Mouse (Mus musculus): ENCODE measurements around the gene Apol7b. TPM values are rescaled to one million over a fixed set of nuclear protein-coding genes. Genes with fewer than 3 reads are reported as not detected.

The Apol7b gene
- total and polyA plus RNA-seq, 2 experiments from 2014 or later, result not detected

DNA sequence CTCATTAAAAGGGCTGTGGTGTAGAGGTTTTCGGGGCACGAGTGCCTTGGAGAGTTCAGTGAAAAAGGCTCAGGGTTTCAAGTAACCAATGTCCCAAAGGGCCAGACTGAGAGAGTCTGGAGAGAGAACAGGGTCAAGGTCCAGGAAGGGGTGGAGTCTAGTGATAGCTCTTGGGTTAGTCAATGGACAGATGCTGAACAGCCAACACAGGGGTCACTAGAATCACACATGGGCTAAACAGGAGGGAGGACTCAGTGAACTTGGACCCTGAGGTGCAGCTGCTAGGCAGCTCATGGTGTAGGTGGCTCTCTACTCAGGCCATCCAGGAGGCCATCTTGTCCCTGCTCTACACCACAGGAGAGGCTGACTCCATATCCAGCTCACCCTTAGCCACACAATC lies 59.8 kb downstream of the Apol7b start:
- H3K4me3 ChIP-seq (ENCODE audit: low read depth, low read length), result no peak overlapping the region
- no peaks in the 10 kb centered on the region for H3K36me3 ChIP-seq (replicated peaks; ENCODE audit: control insufficient read depth, insufficient read depth, low read length)
- DNase-seq (ENCODE audit: low spot score) (no peak), ATAC-seq (ENCODE audit: insufficient read depth, low read depth) (no peak)
- H3K4me1 ChIP-seq (ENCODE audit: control insufficient read depth, insufficient read depth), result no peaks in the 10 kb centered on the region
- H3K27ac ChIP-seq (ENCODE audit: low read depth), result no peak overlapping the region
- no peak overlapping the region for H3K9ac ChIP-seq (replicated peaks; ENCODE audit: low read depth, low read length)
- TF ChIP-seq EP300 (IDR thresholded peaks at IDR 0.05; ENCODE audit: low read depth) (no peak), CTCF (IDR thresholded peaks at IDR 0.05; ENCODE audit: low read depth) (no peak)
- H3K9me3 ChIP-seq (replicated peaks; ENCODE audit: control insufficient read depth, low read length), result no peaks in the 10 kb centered on the region
- 89% methylated on average over 2 of the region's 2 CpGs for WGBS
- H3K4me2 ChIP-seq (ENCODE audit: low read depth, low read length), result no peak overlapping the region
- H3K27me3 ChIP-seq (ENCODE audit: control insufficient read depth, insufficient read depth, low read length), result no peaks in the 10 kb centered on the region

DNA sequence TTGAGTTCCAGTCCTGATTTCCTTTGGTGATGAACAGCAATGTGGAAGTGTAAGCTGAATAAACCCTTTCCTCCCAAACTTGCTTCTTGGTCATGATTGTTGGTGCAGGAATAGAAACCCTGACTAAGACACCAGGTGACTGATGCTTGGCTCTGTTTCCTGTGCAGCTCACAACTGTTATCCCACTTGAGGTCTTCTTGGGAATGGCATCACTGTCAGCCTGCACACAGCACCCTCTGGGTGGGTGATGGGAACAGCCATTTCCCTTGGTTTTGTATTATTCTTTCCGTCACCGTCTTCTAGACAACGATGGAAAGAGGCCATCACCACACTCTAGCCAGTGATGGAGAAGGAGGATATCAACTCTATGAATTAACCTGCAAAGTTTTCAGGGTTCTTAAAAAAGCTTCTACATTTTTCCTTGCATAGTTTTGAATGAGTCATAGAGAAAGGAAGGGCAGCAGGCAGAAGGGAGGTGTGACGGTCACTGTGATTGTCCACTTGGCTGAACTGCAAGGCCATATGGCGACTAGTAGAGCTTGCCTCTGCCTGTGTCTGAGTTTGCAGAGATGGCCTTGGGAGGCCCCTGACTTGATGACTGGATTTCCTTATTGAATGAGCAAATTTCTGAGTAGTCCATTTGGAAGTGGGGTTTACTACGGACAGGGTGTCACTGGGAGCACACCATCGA lies 62.8 kb downstream of the Apol7b start:
- no peaks in the 10 kb centered on the region for H3K27me3 ChIP-seq (ENCODE audit: control insufficient read depth, insufficient read depth, low read length)
- no peak overlapping the region for H3K4me2 ChIP-seq (ENCODE audit: low read depth, low read length)
- no peaks in the 10 kb centered on the region for H3K36me3 ChIP-seq (replicated peaks; ENCODE audit: control insufficient read depth, insufficient read depth, low read length)
- 82% methylated on average over 7 of the region's 7 CpGs for WGBS
- TF ChIP-seq EP300 (IDR thresholded peaks at IDR 0.05; ENCODE audit: low read depth) (no peak), CTCF (IDR thresholded peaks at IDR 0.05; ENCODE audit: low read depth) (no peak)
- H3K9ac ChIP-seq (replicated peaks; ENCODE audit: low read depth, low read length), result no peak overlapping the region
- DNase-seq (ENCODE audit: low spot score) (no peak), ATAC-seq (ENCODE audit: insufficient read depth, low read depth) (no peak)
- H3K4me1 ChIP-seq (ENCODE audit: control insufficient read depth, insufficient read depth), result no peaks in the 10 kb centered on the region
- no peak overlapping the region for H3K27ac ChIP-seq (ENCODE audit: low read depth)
- no peaks in the 10 kb centered on the region for H3K9me3 ChIP-seq (replicated peaks; ENCODE audit: control insufficient read depth, low read length)
- H3K4me3 ChIP-seq (ENCODE audit: low read depth, low read length), result no peak overlapping the region

DNA sequence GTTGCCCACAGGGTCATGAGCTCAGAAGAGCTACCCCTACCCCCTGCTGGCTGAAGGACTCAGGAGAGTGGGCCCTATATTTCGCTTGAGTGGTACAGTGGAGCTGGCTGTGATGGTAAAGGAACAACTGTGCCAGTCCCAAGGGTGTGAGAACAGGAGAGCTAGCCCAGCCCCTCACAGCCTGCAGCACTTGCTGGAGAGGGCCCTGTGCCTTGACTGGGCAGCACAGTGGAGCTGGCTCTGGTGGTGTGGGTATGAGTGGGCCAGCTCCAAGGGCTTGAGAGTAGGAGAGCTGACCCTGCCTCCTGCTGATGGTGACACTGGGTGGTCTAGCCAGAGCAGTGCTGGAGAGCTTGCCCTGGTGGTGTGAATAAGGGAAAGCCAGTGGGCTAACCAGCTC lies 64.4 kb downstream of the Apol7b start:
- Histone ChIP-seq H3K27me3 (ENCODE audit: control insufficient read depth, insufficient read depth, low read length) (no peaks in the 10 kb centered on the region), H3K27ac (ENCODE audit: low read depth) (no peak overlapping the region), H3K4me3 (ENCODE audit: low read depth, low read length) (no peak overlapping the region), H3K4me1 (ENCODE audit: control insufficient read depth, insufficient read depth) (no peaks in the 10 kb centered on the region), H3K36me3 (replicated peaks; ENCODE audit: control insufficient read depth, insufficient read depth, low read length) (no peaks in the 10 kb centered on the region), H3K4me2 (ENCODE audit: low read depth, low read length) (no peak overlapping the region), H3K9ac (replicated peaks; ENCODE audit: low read depth, low read length) (no peak overlapping the region), H3K9me3 (replicated peaks; ENCODE audit: control insufficient read depth, low read length) (no peaks in the 10 kb centered on the region)
- TF ChIP-seq CTCF (IDR thresholded peaks at IDR 0.05; ENCODE audit: low read depth) (no peak), EP300 (IDR thresholded peaks at IDR 0.05; ENCODE audit: low read depth) (no peak)
- 47% methylated on average over 1 of the region's 1 CpGs for WGBS
- ATAC-seq (ENCODE audit: insufficient read depth, low read depth) (no peak), DNase-seq (ENCODE audit: low spot score) (no peak)

DNA sequence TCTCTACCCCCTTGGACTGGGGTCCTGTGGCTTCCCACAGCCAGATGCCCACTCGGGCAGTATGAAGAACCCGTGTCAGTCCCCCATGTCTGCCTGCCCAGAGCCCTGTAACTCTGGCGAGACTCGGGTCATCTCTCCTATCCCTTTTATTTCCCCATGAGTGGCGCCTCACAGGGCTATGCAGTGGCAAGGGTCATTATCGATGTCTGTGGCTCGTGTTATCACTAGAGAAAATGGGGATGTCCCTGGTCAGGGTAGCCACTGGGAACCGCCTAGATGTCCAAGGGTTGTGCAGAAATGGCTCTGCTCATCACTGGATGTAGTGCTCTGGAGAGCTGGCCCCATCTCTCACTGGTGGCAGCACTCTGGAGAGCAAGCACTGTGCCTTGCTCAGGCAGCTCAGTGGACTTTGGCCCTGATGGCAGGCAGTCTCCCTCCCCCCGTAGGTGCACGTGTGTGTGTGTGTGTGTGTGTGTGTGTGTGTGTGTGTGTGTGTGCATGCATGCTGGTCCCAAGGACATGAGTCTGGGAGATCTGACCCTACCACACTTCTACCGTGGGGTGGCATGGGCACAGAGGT lies 64.9 kb downstream of the Apol7b start:
- H3K4me1 ChIP-seq (ENCODE audit: control insufficient read depth, insufficient read depth), result no peaks in the 10 kb centered on the region
- no peak overlapping the region for H3K4me2 ChIP-seq (ENCODE audit: low read depth, low read length)
- WGBS, result 80% methylated on average over 11 of the region's 11 CpGs
- no peak for DNase-seq (ENCODE audit: low spot score)
- no peak for ATAC-seq (ENCODE audit: insufficient read depth, low read depth)
- no peak overlapping the region for H3K27ac ChIP-seq (ENCODE audit: low read depth)
- H3K27me3 ChIP-seq (ENCODE audit: control insufficient read depth, insufficient read depth, low read length), result no peaks in the 10 kb centered on the region
- TF ChIP-seq CTCF (IDR thresholded peaks at IDR 0.05; ENCODE audit: low read depth) (no peak), EP300 (IDR thresholded peaks at IDR 0.05; ENCODE audit: low read depth) (no peak)
- no peaks in the 10 kb centered on the region for H3K36me3 ChIP-seq (replicated peaks; ENCODE audit: control insufficient read depth, insufficient read depth, low read length)
- H3K9me3 ChIP-seq (replicated peaks; ENCODE audit: control insufficient read depth, low read length), result no peaks in the 10 kb centered on the region
- H3K9ac ChIP-seq (replicated peaks; ENCODE audit: low read depth, low read length), result no peak overlapping the region
- no peak overlapping the region for H3K4me3 ChIP-seq (ENCODE audit: low read depth, low read length)

DNA sequence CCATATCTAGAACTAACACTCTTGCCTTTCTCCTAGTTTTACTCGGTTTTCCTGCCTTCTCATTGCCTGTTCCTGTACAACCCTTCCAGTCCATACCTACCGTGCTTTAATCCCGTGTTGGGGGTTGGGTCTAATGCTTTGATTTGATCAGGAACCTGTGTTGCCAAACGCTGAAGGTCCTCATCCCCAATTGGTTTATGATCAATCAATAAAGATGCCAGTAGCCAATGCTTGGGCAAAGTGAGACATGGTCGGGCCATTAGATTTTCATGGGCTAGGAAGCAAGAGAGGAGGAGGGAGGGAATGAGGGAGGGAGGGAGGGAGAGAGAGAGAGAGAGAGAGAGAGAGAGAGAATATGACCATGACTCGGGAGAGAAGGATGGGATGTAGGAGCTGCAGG lies 65.8 kb downstream of the Apol7b start:
- DNase-seq (ENCODE audit: low spot score) (no peak), ATAC-seq (ENCODE audit: insufficient read depth, low read depth) (no peak)
- WGBS, result 71% methylated on average over 6 of the region's 6 CpGs
- no peaks in the 10 kb centered on the region for H3K36me3 ChIP-seq (replicated peaks; ENCODE audit: control insufficient read depth, insufficient read depth, low read length)
- TF ChIP-seq EP300 (IDR thresholded peaks at IDR 0.05; ENCODE audit: low read depth), result no peak
- TF ChIP-seq CTCF (IDR thresholded peaks at IDR 0.05; ENCODE audit: low read depth), result no peak
- H3K27me3 ChIP-seq (ENCODE audit: control insufficient read depth, insufficient read depth, low read length), result no peaks in the 10 kb centered on the region
- no peaks in the 10 kb centered on the region for H3K9me3 ChIP-seq (replicated peaks; ENCODE audit: control insufficient read depth, low read length)
- H3K27ac ChIP-seq (ENCODE audit: low read depth), result no peak overlapping the region
- no peaks in the 10 kb centered on the region for H3K4me1 ChIP-seq (ENCODE audit: control insufficient read depth, insufficient read depth)
- no peak overlapping the region for H3K4me3 ChIP-seq (ENCODE audit: low read depth, low read length)
- no peak overlapping the region for H3K4me2 ChIP-seq (ENCODE audit: low read depth, low read length)
- H3K9ac ChIP-seq (replicated peaks; ENCODE audit: low read depth, low read length), result no peak overlapping the region

DNA sequence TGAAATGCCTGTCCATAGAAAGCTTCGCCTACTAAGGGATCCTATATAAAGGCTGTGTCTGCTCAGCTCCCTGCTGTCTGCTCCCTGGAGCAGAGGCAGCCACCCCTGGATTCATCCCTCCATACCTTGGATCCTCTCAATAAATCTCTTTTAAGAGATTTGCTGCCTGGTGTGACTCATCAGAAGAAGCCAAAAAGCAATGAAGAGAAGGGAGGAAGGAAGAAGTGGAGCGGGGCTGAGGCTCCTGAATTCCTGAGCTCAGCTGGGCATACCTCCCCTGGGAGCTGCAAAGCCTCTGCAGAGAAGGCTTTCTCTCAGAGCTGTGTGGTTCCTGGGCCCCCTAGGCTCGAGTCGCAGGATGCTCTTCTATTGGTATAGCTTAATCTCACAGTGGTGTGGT lies 67.4 kb downstream of the Apol7b start:
- Histone ChIP-seq H3K4me2 (ENCODE audit: low read depth, low read length) (no peak overlapping the region), H3K36me3 (replicated peaks; ENCODE audit: control insufficient read depth, insufficient read depth, low read length) (no peaks in the 10 kb centered on the region), H3K9ac (replicated peaks; ENCODE audit: low read depth, low read length) (no peak overlapping the region), H3K4me1 (ENCODE audit: control insufficient read depth, insufficient read depth) (no peaks in the 10 kb centered on the region), H3K9me3 (replicated peaks; ENCODE audit: control insufficient read depth, low read length) (no peaks in the 10 kb centered on the region), H3K4me3 (ENCODE audit: low read depth, low read length) (no peak overlapping the region), H3K27me3 (ENCODE audit: control insufficient read depth, insufficient read depth, low read length) (no peaks in the 10 kb centered on the region), H3K27ac (ENCODE audit: low read depth) (no peak overlapping the region)
- 25% methylated on average over 4 of the region's 4 CpGs for WGBS
- DNase-seq (ENCODE audit: low spot score) (no peak), ATAC-seq (ENCODE audit: insufficient read depth, low read depth) (no peak)
- TF ChIP-seq EP300 (IDR thresholded peaks at IDR 0.05; ENCODE audit: low read depth) (no peak), CTCF (IDR thresholded peaks at IDR 0.05; ENCODE audit: low read depth) (no peak)

Measured in heart, postnatal 0 days (tissue).